Mouse (Mus musculus) right cerebral cortex, adult 18-20 months (tissue): ENCODE data around the gene 2310011J03Rik.

Experiments used
- DNase-seq: peaks from one replicate; pipeline ENCODE4 v3.0.0; 2022; ENCODE audit warnings: mixed read lengths

Gene 2310011J03Rik

GRCm38 (mm10) chr10:80341491-80342304 lies 21.4 kb upstream of the 2310011J03Rik start:
- no peak for DNase-seq

GRCm38 (mm10) chr10:80341026-80341425 lies 20.7 kb upstream of the 2310011J03Rik start:
- no peak for DNase-seq

- DNase-seq: peak; percentile 79
These were observed 19.8 kb upstream of the 2310011J03Rik start for GRCm38 (mm10) chr10:80339941-80340750.

- peak; percentile 3 for DNase-seq
These were observed 15.9 kb upstream of the 2310011J03Rik start for GRCm38 (mm10) chr10:80336263-80336662.

- no peak for DNase-seq
These were observed 12.2 kb upstream of the 2310011J03Rik start for GRCm38 (mm10) chr10:80332525-80332989.

GRCm38 (mm10) chr10:80331636-80332524 lies 11.5 kb upstream of the 2310011J03Rik start:
- DNase-seq: no peak

- no peak for DNase-seq
These were observed 10.6 kb upstream of the 2310011J03Rik start for GRCm38 (mm10) chr10:80330888-80331287.

- no peak for DNase-seq
These were observed 9.7 kb upstream of the 2310011J03Rik start for GRCm38 (mm10) chr10:80330084-80330483.

- DNase-seq: peak; percentile 95
These were observed 9.1 kb upstream of the 2310011J03Rik start, which contains the start of the genes Pcsk4 and Reep6 for GRCm38 (mm10) chr10:80329273-80330081. TSS of gene Pcsk4 (minus strand) at chr10:80329498. TSS of gene Reep6 (plus strand) at chr10:80329953.

- no peak for DNase-seq
These were observed 4.7 kb upstream of the 2310011J03Rik start for GRCm38 (mm10) chr10:80325045-80325444.

GRCm38 (mm10) chr10:80324120-80325037 lies 4.0 kb upstream of the 2310011J03Rik start:
- DNase-seq: no peak

GRCm38 (mm10) chr10:80323261-80324119 lies 3.2 kb upstream of the 2310011J03Rik start:
- DNase-seq: no peak

- no peak for DNase-seq
These were observed 2.5 kb upstream of the 2310011J03Rik start for GRCm38 (mm10) chr10:80322811-80323211.

GRCm38 (mm10) chr10:80321670-80322581 lies 1.6 kb upstream of the 2310011J03Rik start:
- no peak for DNase-seq

- DNase-seq: no peak
These were observed 805 bp upstream of the 2310011J03Rik start for GRCm38 (mm10) chr10:80321014-80321669.

GRCm38 (mm10) chr10:80317011-80317410 lies 3.3 kb downstream of the 2310011J03Rik start:
- no peak for DNase-seq

GRCm38 (mm10) chr10:80316359-80316781 lies 4.0 kb downstream of the 2310011J03Rik start:
- no peak for DNase-seq

- DNase-seq: no peak
These were observed 5.0 kb downstream of the 2310011J03Rik start for GRCm38 (mm10) chr10:80315315-80315714.
